Mouse (Mus musculus) splenic B cell, adult 2 months (primary cell): ENCODE data around the gene Scml4.

Experiments used
- DNase-seq: peaks from one replicate; pipeline ENCODE4 v3.0.0-alpha.2; 2011; ENCODE audit warnings: low read depth, low spot score
- H3K27me3 ChIP-seq: 2 replicates; pipeline ENCODE4 v1.6.1; 2012; ENCODE audit warnings: mild to moderate bottlenecking, low read length, moderate library complexity, mixed read lengths; ENCODE audit not compliant: control insufficient read depth, poor library complexity, insufficient read depth, severe bottlenecking
- H3K36me3 ChIP-seq: 2 replicates; pipeline ENCODE4 v1.6.1; 2012; ENCODE audit warnings: mild to moderate bottlenecking, low read length, moderate library complexity, mixed read lengths; ENCODE audit not compliant: control insufficient read depth, poor library complexity, insufficient read depth, severe bottlenecking

The Scml4 gene

DNA sequence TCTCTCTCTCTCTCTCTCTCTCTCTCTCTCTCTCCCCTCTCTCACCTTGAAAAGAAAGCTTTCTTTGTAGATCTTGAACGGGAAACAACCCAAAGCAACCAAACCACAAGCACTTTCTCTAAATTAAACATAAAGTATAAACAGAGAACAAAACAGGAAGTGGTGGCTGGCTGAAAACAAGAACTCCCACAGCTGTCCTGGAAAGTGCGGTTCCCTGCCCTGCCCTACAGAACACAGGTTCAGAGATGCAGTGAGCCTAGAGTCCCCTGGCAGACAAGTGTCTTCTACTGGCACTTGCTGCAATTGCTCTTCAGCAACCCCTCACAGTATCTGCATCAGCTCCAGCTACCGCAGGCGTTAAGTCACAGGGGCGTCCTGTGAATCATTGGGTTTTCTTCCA is 37.5 kb downstream of the Scml4 start:
- no peaks in the 10 kb centered on the region for H3K27me3 ChIP-seq
- DNase-seq, result peak; percentile 80
- H3K36me3 ChIP-seq, result no peaks in the 10 kb centered on the region

DNA sequence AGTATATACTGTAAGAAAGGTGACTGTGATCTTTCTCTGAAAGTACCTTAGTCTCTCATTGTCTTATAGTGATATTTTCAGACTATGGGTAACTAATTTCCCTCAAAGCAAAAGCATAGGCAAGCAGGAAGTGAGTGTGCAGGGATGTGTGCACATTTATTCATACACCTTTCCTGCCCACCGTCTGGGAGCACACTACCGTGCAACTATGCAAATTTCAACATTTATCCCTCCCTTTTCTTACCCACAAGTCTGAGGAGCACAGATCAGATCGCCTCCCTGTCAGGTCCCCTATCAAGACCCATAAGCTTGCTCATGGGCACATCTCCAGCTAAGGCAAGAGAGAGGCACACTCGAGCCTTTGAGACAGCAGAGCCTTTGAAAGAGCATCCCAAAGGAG is 41.2 kb downstream of the Scml4 start:
- Histone ChIP-seq H3K36me3 (no peaks in the 10 kb centered on the region), H3K27me3 (no peaks in the 10 kb centered on the region)
- peak; percentile 80 for DNase-seq

DNA sequence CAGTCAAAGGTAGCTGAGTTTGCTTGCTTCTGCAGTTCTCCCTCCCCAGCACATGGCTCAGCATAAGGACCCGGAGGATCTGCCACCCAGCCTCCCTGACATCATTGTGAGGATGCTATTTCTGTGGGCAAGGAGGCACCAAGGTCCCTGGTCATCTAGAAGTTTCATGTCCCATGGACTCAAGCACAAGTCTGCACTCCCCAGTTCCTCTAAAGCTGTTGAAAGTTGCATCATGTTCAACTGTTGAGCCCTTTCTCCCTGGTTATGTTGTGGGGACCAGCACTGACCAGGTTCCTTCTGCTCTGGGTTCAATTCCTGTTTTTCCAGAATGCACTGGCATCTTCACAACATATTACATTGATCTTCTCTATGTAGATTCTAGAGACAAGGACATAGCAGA is 42.9 kb downstream of the Scml4 start:
- H3K27me3 ChIP-seq, result no peaks in the 10 kb centered on the region
- DNase-seq, result no peak
- H3K36me3 ChIP-seq, result no peaks in the 10 kb centered on the region

DNA sequence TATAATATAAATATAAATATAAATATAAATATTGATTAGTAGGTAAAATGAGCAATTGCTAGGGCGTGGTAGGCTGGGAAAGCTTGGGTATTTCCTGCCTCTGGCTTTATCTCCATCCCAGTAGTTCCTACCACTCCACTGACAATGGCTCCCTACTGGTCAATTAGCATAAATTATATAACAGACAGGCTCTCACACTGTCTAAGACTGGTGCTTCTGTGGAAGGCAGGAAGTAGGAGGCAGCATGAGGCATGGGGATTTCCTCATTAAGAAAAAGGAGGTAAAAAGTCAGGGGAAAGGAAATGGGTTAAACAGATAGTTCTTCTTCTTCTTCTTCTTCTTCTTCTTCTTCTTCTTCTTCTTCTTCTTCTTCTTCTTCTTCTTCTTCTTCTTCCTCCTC is 48.4 kb downstream of the Scml4 start:
- peak; percentile 29 for DNase-seq
- Histone ChIP-seq H3K27me3 (no peaks in the 10 kb centered on the region), H3K36me3 (peaks cover 2% of the 10 kb centered on the region; the same call in 1 of the 2 replicates)

DNA sequence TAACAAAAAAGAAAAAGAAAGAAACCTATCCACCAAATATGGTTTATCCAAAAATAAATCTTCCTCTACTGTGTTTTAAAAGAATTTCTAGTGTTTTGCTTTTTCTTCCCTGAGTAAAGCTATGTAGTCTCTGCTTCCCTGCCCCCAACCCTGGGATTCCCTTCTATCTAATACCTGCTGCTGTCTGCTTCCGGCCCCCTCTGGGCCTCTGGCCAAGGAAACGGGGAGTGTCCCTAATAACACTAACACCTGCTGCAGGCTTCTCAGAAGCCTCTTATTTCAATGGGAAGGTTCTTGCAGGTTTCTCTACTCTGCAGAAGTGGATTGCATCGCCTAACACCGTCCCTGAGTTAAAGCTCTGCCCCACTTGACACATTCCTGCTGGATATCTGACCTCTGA is 50.4 kb downstream of the Scml4 start:
- DNase-seq, result no peak
- H3K36me3 ChIP-seq, result peaks cover 2% of the 10 kb centered on the region; the same call in 1 of the 2 replicates
- H3K27me3 ChIP-seq, result no peaks in the 10 kb centered on the region

DNA sequence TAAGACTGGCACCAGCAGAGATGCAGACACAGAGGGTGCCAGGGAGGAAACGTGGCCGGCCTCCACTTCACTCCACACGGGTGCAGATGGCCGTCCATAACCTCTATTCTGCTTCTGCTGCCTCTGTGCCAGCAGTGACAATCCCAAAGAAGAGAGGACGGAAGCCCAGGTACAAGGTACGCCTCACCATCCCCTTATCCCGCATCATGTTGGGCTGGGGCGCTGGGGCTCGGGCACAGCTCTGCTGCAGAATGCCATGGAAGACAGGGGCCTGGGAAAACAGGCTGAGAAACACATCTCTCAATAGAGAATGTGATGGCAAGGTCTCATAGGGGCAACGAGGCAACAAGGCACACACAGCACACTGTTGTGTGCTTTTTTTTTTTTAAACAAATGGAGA is 51.9 kb downstream of the Scml4 start:
- Histone ChIP-seq H3K27me3 (no peaks in the 10 kb centered on the region), H3K36me3 (peaks cover 2% of the 10 kb centered on the region; the same call in 1 of the 2 replicates)
- no peak for DNase-seq

DNA sequence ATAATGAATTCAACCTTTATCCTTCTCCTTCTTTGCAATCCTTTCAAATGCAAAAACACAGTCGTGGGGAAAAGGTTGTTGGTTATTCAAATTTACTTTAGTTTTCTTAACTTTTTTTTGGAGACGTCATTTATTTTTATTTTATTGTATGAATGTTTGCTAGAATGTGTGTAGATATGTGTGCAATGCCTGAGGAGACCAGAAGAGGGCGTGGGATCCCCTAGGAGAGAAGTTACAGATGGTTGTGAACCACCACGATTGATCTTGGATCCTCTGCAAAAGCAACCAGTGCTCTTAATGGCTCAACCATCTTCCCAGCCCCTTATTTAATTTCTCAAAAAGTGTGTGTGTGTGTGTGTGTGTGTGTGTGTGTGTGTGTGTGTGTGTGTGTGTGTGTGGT is 53.0 kb downstream of the Scml4 start:
- no peak for DNase-seq
- H3K27me3 ChIP-seq, result no peaks in the 10 kb centered on the region

DNA sequence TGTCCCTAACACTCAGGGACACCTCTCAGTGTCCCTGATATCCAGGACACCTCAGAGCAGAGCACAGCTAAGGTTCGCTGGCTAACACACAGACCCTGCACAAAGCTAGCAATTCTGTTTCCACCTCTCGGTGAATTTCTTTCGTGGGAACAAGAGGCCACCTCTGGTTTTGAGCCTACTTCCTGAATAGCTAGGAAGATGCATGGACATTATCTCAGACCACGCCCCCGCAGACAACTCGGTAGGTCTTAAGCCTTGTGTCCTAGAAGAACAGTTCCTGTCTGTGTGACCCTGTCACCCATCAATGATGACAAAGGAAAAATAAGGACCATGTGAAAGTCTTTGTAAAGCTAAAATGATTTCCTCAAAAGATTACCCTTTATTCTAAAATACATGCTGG is 54.0 kb downstream of the Scml4 start:
- no peak for DNase-seq
- Histone ChIP-seq H3K36me3 (peaks cover 2% of the 10 kb centered on the region; the same call in 1 of the 2 replicates), H3K27me3 (no peaks in the 10 kb centered on the region)

More for the DNA sequence above, 53.0 kb downstream of the Scml4 start:
- H3K36me3 ChIP-seq, result peaks cover 2% of the 10 kb centered on the region; the same call in 1 of the 2 replicates

DNA sequence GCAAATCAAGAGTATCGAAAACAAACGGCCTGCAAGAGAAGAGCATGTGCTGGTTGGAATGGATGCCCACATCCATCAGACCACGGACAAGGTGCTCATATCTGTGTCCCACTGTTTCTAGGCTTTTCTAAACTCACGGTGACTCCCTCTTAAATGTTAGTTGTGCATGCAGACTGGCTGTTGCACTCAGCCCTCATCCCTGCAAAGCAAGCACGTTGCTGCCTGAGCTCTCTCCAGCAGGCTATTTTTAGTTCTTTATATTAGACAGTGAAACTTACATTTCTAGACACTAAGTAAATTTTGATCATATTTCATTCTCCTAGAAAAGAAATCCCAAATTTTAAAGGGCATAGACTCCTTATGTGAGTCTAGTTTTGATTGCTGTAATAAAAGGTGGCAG is 57.2 kb downstream of the Scml4 start:
- no peak for DNase-seq
- Histone ChIP-seq H3K36me3 (0 out of 2 replicates have a peak, but pooled peaks cover 3% of the 10 kb centered on the region), H3K27me3 (no peaks in the 10 kb centered on the region)

DNA sequence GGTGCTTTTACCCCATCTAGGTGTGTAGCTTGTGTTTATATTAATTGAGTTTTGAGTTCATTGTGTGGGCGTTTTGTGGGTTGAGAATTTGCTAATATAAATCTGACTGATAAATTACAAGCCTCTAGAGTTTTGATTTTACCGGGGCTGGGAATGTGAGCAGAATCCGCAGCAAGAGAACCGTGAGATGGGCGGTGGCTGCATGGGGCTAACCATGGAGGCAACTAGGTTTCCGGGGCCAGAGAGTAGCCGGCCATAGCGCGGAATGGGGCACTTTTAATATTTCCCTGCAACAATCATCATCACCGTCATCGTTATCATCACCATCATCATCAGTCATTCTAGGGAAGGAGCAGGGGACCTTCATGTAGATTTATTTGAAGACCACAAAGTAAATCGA is 59.6 kb downstream of the Scml4 start:
- no peak for DNase-seq
- H3K27me3 ChIP-seq, result no peaks in the 10 kb centered on the region
- H3K36me3 ChIP-seq, result peaks cover 6% of the 10 kb centered on the region

DNA sequence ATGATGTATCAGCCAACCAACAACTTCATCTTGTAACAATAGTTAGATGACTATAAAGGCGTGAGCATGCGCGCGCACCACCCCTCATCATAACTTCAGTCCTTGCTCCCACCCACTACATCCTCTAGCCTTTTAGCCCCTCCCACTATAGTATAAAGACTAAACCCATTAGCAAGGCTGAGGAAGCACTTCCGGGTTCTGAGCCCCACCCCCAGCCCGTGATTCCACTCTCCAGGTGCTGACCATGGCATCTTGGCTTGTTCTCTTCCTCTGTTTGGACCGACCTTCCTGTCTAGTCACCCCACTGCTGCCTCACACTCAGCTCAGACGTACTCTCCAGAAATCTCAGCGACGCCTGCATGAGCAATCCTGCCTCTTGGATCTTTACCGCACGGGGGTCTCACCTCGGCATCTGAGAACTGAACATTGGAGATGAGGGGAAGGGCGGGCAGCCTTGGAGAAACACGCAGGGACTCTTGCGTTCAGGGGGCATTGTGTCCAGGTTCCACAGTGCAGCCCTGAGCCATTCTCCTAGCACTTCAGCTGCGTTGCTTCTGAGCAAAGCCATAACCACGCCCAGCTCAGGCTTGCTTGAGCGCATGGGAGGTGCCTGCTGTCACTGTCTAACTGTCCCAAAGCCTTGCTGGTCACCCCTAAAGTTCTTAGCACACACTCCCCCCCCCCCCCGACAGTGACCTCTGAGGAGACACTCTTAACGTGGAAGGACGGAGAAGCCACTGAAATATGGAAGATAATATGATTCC is 65.1 kb downstream of the Scml4 start:
- DNase-seq, result no peak
- H3K27me3 ChIP-seq, result no peaks in the 10 kb centered on the region
- peaks cover 7% of the 10 kb centered on the region for H3K36me3 ChIP-seq

DNA sequence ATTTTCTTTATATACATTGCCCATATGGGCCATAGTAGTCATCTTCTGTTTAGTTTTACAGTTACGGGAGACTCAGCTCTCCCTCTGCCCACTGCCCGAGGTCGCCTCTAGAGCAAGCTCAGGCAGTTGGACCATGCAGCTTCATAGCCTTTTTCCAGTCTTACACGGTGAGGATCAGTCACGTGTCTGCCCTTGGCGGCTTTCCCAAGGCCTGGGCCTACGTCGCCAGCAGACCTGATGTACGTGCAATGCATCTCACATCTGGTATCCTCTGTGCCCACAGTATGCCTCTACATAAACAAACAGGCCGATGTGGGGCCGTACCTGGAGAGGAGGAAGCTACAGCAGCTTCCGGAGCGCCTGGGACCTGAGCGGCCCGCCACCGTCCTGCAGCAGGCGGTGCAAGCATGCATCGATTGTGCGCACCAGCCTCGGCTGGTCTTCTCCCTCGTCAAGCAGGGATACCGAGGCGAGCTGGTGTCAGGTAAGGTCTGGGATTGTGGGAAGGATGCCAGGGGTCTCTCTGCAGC is 70.0 kb downstream of the Scml4 start:
- no peaks in the 10 kb centered on the region for H3K27me3 ChIP-seq
- DNase-seq, result no peak
- peaks cover 7% of the 10 kb centered on the region; the same call in 1 of the 2 replicates for H3K36me3 ChIP-seq

DNA sequence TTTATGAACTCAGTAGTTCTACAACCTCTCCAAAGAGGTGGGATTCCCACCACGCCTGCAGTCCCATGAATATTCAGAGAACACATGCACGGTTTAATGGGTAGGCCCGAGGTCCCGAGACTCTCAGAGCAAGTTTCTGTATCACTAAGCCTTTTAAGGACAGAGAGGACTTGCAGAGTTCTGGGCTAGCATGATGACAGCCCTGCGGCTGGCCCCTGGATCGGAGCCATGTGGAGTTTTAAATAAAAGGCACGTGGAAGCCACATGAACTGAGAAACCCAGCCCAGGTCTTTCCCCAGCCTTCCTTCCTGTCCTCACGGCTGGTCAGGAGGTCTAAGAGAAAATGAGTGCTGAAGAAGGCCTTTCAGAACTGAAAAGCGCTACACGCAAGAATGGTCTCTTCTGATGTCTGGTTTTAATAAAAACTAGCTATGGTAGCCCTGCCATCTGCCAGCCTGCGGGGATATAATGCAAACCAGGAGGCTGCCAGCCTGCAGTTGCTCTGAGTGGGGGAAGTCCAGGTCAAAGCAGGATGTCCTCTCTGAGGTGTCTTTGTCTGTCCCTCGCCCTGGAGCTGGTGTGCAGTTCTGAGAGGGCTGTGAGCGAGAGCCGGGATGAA is 72.8 kb downstream of the Scml4 start:
- Histone ChIP-seq H3K36me3 (peaks cover 7% of the 10 kb centered on the region; the same call in 1 of the 2 replicates), H3K27me3 (no peaks in the 10 kb centered on the region)
- no peak for DNase-seq

DNA sequence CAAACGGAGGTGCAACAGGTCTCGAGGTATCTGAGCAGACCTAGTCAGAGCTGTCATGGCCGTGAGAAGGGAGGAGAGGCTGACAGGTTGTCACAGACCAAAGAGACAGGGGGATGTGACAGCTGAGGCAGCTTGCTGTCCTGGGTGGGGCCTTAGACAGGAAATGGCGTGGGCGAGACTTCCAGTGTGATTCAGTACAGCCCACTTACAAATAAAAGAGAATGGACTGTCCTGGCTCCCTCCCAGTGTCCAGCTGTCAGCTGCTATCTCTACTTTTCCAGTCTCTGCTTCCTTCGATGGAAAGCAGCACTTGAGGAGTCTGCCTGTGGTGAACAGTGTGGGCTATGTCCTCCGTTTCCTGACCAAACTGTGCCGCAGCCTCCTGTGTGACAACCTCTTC is 74.5 kb downstream of the Scml4 start:
- Histone ChIP-seq H3K27me3 (no peaks in the 10 kb centered on the region), H3K36me3 (peaks cover 7% of the 10 kb centered on the region)
- DNase-seq, result peak; percentile 12

DNA sequence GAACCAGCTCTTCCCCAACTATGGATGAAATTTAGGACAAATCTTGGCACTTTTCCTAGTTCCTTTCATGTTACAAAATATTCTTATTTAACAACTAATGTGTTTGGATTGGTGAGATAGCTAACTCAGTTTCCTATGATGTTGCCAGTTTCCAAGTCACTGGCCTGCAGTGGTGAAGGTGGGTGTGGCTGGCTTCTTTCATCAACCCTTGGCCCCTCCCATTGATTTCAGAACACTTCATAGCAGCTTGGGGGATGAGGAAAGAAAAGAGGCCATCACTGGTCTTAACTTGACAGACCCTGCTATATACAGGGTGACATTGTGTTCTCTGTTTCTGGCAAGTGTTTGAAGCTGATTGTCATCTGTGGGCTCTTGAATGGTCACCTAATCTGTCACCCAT is 76.0 kb downstream of the Scml4 start:
- DNase-seq, result no peak
- H3K36me3 ChIP-seq, result peaks cover 10% of the 10 kb centered on the region
- H3K27me3 ChIP-seq, result no peaks in the 10 kb centered on the region
